Mouse (Mus musculus) left cerebral cortex, postnatal 14 days (tissue): ENCODE measurements around the gene Ncapd2. TPM values are rescaled to one million over a fixed set of nuclear protein-coding genes. Genes with fewer than 3 reads are reported as not detected.
A peak's percentile ranks its signal among the peaks of the same experiment; 100 is the strongest.
"Not testable (repeated sequence)": the region's sequence is repeated elsewhere in the genome, so short reads cannot be mapped to it uniquely, and the experiment has no call there.

Experiments
- DNase-seq, 2 experiments: peaks; one replicate each; pipeline ENCODE4 v3.0.0; 2021 to 2022; ENCODE audit warnings: low spot score in 2 of 2, mixed read lengths in 1 of 2
- intact Hi-C: fragments of 180-260 bp; cut with DNase I; formaldehyde crosslinking; loops from one replicate; pipeline ENCODE4 v1.15.1; 2025
- total RNA-seq, 2 experiments: library from RNA; stranded (reverse); gene quantifications; 2 replicates each; pipeline ENCODE4 v1.2.3; 2021

The Ncapd2 gene
- total RNA-seq, 2 experiments from 2014 or later = 23.5 to 29.6 TPM

- DNase-seq = no peak
- intact Hi-C loops = no loop called here
Observed at GRCm38 (mm10) chr6:125168086-125168485, 23.4 kb downstream of the Ncapd2 start.

- DNase-seq = peak in 1 of 2 experiments; percentile 71
- intact Hi-C loops = no loop called here
Observed at GRCm38 (mm10) chr6:125166861-125167650, 24.4 kb downstream of the Ncapd2 start.

GRCm38 (mm10) chr6:125166051-125166751 lies 25.3 kb downstream of the Ncapd2 start, which contains the start of gene Gapdh:
TSS of gene Gapdh (minus strand) at chr6:125166467.
- intact Hi-C loops = no loop called here
- no peak for DNase-seq

GRCm38 (mm10) chr6:125165328-125165891 lies 26.1 kb downstream of the Ncapd2 start:
- intact Hi-C loops = no loop called here
- peak; percentile 97 to 99 for DNase-seq

- DNase-seq = peak in 1 of 2 experiments; percentile 59
- intact Hi-C loops = no loop called here
Observed at GRCm38 (mm10) chr6:125164672-125165327, 26.7 kb downstream of the Ncapd2 start.

GRCm38 (mm10) chr6:125163801-125164657 lies 27.5 kb downstream of the Ncapd2 start:
- DNase-seq = no peak
- intact Hi-C loops = no loop called here

GRCm38 (mm10) chr6:125162615-125163305 lies 28.7 kb downstream of the Ncapd2 start:
- intact Hi-C loops, DNase-seq: not testable (repeated sequence)

- intact Hi-C loops = not testable (repeated sequence)
- peak; percentile 77 to 85 for DNase-seq
Observed at GRCm38 (mm10) chr6:125161971-125162370, 29.5 kb downstream of the Ncapd2 start.

- intact Hi-C loops = no loop called here
- DNase-seq = peak; percentile 68 to 82
Observed at GRCm38 (mm10) chr6:125160854-125161760, 30.4 kb downstream of the Ncapd2 start.

GRCm38 (mm10) chr6:125160558-125160853 lies 31.0 kb downstream of the Ncapd2 start:
- no peak for DNase-seq
- intact Hi-C loops = no loop called here

GRCm38 (mm10) chr6:125159773-125160557 lies 31.5 kb downstream of the Ncapd2 start:
- intact Hi-C loops = no loop called here
- no peak for DNase-seq

- DNase-seq = no peak
- intact Hi-C loops = no loop called here
Observed at GRCm38 (mm10) chr6:125158944-125159492, 32.5 kb downstream of the Ncapd2 start.

- DNase-seq = no peak
- intact Hi-C loops = no loop called here
Observed at GRCm38 (mm10) chr6:125156903-125157614, 34.4 kb downstream of the Ncapd2 start.

- no peak for DNase-seq
- intact Hi-C loops = no loop called here
Observed at GRCm38 (mm10) chr6:125156491-125156890, 35.0 kb downstream of the Ncapd2 start.

- intact Hi-C loops = no loop called here
- no peak for DNase-seq
Observed at GRCm38 (mm10) chr6:125155262-125155661, 36.2 kb downstream of the Ncapd2 start.

- DNase-seq = no peak
- intact Hi-C loops = no loop called here
Observed at GRCm38 (mm10) chr6:125154550-125154949, 37.0 kb downstream of the Ncapd2 start.
